Mouse (Mus musculus): ENCODE measurements around the gene Kif6. TPM values are rescaled to one million over a fixed set of nuclear protein-coding genes. Genes with fewer than 3 reads are reported as not detected.
A peak's percentile ranks its signal among the peaks of the same experiment; 100 is the strongest.

The Kif6 gene
- polyA plus RNA-seq, 1 experiment from 2014 or later: 2.3 TPM

GRCm38 (mm10) chr17:49898849-49899331 is 284.0 kb downstream of the Kif6 start:
- H3K27ac ChIP-seq (replicated peaks): no peak overlapping the region
- ATAC-seq (ENCODE audit: low FRiP score, low read depth): peak; percentile 70; the same call in 1 of the 2 replicates
- H3K36me3 ChIP-seq: no peaks in the 10 kb centered on the region
- H3K4me2 ChIP-seq: no peak overlapping the region; the same call in 1 of the 2 replicates
- H3K4me3 ChIP-seq: no peak overlapping the region
- WGBS: 13% methylated on average over 7 of the region's 7 CpGs
- H3K4me1 ChIP-seq (replicated peaks): peaks cover 3% of the 10 kb centered on the region; the same call in 1 of the 2 replicates
- H3K9ac ChIP-seq: no peak overlapping the region
- H3K9me3 ChIP-seq: no peaks in the 10 kb centered on the region
- H3K27me3 ChIP-seq: peaks cover 10% of the 10 kb centered on the region; the same call in 1 of the 2 replicates

- Histone ChIP-seq H3K4me1 (replicated peaks) (peaks cover 3% of the 10 kb centered on the region; the same call in 1 of the 2 replicates), H3K27me3 (peaks cover 10% of the 10 kb centered on the region; the same call in 1 of the 2 replicates), H3K9ac (no peak overlapping the region), H3K27ac (replicated peaks) (no peak overlapping the region), H3K4me2 (no peak overlapping the region), H3K4me3 (no peak overlapping the region), H3K9me3 (no peaks in the 10 kb centered on the region), H3K36me3 (no peaks in the 10 kb centered on the region)
- ATAC-seq (ENCODE audit: low FRiP score, low read depth): no peak
- 92% methylated on average over 7 of the region's 7 CpGs for WGBS
These were observed 287.7 kb downstream of the Kif6 start for GRCm38 (mm10) chr17:49902613-49903012.

GRCm38 (mm10) chr17:49923429-49923828 is 308.5 kb downstream of the Kif6 start:
- no peaks in the 10 kb centered on the region for H3K9me3 ChIP-seq
- no peaks in the 10 kb centered on the region for H3K36me3 ChIP-seq
- WGBS: 59% methylated on average over 4 of the region's 4 CpGs
- H3K4me1 ChIP-seq (replicated peaks): no peaks in the 10 kb centered on the region
- H3K27me3 ChIP-seq: no peaks in the 10 kb centered on the region
- H3K4me2 ChIP-seq: no peak overlapping the region
- H3K27ac ChIP-seq (replicated peaks): no peak overlapping the region
- H3K9ac ChIP-seq: no peak overlapping the region
- no peak overlapping the region for H3K4me3 ChIP-seq
- ATAC-seq (ENCODE audit: low FRiP score, low read depth): 0 out of 2 replicates have a peak, but pooled peaks have one; percentile 27

- 90% methylated on average over 2 of the region's 2 CpGs for WGBS
These were observed 312.7 kb downstream of the Kif6 start for GRCm38 (mm10) chr17:49927611-49928010.

GRCm38 (mm10) chr17:49933806-49934205 is 318.9 kb downstream of the Kif6 start:
- 70% methylated on average over 3 of the region's 3 CpGs for WGBS

More at GRCm38 (mm10) chr17:49927611-49928010, 312.7 kb downstream of the Kif6 start:
- no peak overlapping the region for H3K9ac ChIP-seq
- no peaks in the 10 kb centered on the region for H3K27me3 ChIP-seq
- H3K27ac ChIP-seq (replicated peaks): no peak overlapping the region
- H3K4me2 ChIP-seq: no peak overlapping the region
- no peak overlapping the region for H3K4me3 ChIP-seq
- H3K4me1 ChIP-seq (replicated peaks): no peaks in the 10 kb centered on the region
- H3K9me3 ChIP-seq: no peaks in the 10 kb centered on the region
- no peaks in the 10 kb centered on the region for H3K36me3 ChIP-seq
- no peak for ATAC-seq (ENCODE audit: low FRiP score, low read depth)

GRCm38 (mm10) chr17:49934586-49934985 is 319.6 kb downstream of the Kif6 start:
- Histone ChIP-seq H3K4me2 (no peak overlapping the region), H3K4me3 (no peak overlapping the region), H3K27ac (replicated peaks) (no peak overlapping the region), H3K36me3 (no peaks in the 10 kb centered on the region), H3K27me3 (no peaks in the 10 kb centered on the region), H3K9me3 (no peaks in the 10 kb centered on the region), H3K4me1 (replicated peaks) (0 out of 2 replicates have a peak, but pooled peaks cover 4% of the 10 kb centered on the region), H3K9ac (no peak overlapping the region)
- 79% methylated on average over 4 of the region's 4 CpGs for WGBS
- ATAC-seq (ENCODE audit: low FRiP score, low read depth): no peak

More at GRCm38 (mm10) chr17:49933806-49934205, 318.9 kb downstream of the Kif6 start:
- Histone ChIP-seq H3K4me2 (no peak overlapping the region), H3K9me3 (no peaks in the 10 kb centered on the region), H3K4me3 (no peak overlapping the region), H3K4me1 (replicated peaks) (0 out of 2 replicates have a peak, but pooled peaks cover 4% of the 10 kb centered on the region), H3K27ac (replicated peaks) (no peak overlapping the region), H3K36me3 (no peaks in the 10 kb centered on the region), H3K9ac (no peak overlapping the region), H3K27me3 (no peaks in the 10 kb centered on the region)
- no peak for ATAC-seq (ENCODE audit: low FRiP score, low read depth)

GRCm38 (mm10) chr17:49935602-49936205 is 320.8 kb downstream of the Kif6 start:
- Histone ChIP-seq H3K36me3 (no peaks in the 10 kb centered on the region), H3K27ac (replicated peaks) (no peak overlapping the region), H3K27me3 (no peaks in the 10 kb centered on the region), H3K4me1 (replicated peaks) (0 out of 2 replicates have a peak, but pooled peaks cover 4% of the 10 kb centered on the region), H3K9me3 (no peaks in the 10 kb centered on the region), H3K9ac (no peak overlapping the region), H3K4me2 (no peak overlapping the region), H3K4me3 (no peak overlapping the region)
- ATAC-seq (ENCODE audit: low FRiP score, low read depth): peak; percentile 81
- WGBS: under 1% methylated on average over 4 of the region's 4 CpGs

GRCm38 (mm10) chr17:49936214-49936613 is 321.3 kb downstream of the Kif6 start:
- ATAC-seq (ENCODE audit: low FRiP score, low read depth): peak; percentile 28; the same call in 1 of the 2 replicates
- WGBS: 3% methylated on average over 2 of the region's 2 CpGs
- Histone ChIP-seq H3K27me3 (no peaks in the 10 kb centered on the region), H3K9ac (no peak overlapping the region), H3K4me1 (replicated peaks) (0 out of 2 replicates have a peak, but pooled peaks cover 4% of the 10 kb centered on the region), H3K27ac (replicated peaks) (no peak overlapping the region), H3K4me3 (no peak overlapping the region), H3K9me3 (no peaks in the 10 kb centered on the region), H3K36me3 (no peaks in the 10 kb centered on the region), H3K4me2 (no peak overlapping the region)

GRCm38 (mm10) chr17:49939146-49939545 is 324.2 kb downstream of the Kif6 start:
- no peak overlapping the region for H3K4me2 ChIP-seq
- H3K27ac ChIP-seq (replicated peaks): no peak overlapping the region
- no peak for ATAC-seq (ENCODE audit: low FRiP score, low read depth)
- no peaks in the 10 kb centered on the region for H3K9me3 ChIP-seq
- H3K27me3 ChIP-seq: no peaks in the 10 kb centered on the region
- H3K9ac ChIP-seq: no peak overlapping the region
- WGBS: 65% methylated on average over 7 of the region's 7 CpGs
- 0 out of 2 replicates have a peak, but pooled peaks cover 4% of the 10 kb centered on the region for H3K4me1 ChIP-seq (replicated peaks)
- H3K4me3 ChIP-seq: no peak overlapping the region
- no peaks in the 10 kb centered on the region for H3K36me3 ChIP-seq

- Histone ChIP-seq H3K27me3 (no peaks in the 10 kb centered on the region), H3K9ac (no peak overlapping the region), H3K36me3 (no peaks in the 10 kb centered on the region), H3K4me1 (replicated peaks) (no peaks in the 10 kb centered on the region), H3K9me3 (no peaks in the 10 kb centered on the region), H3K4me2 (no peak overlapping the region), H3K27ac (replicated peaks) (no peak overlapping the region), H3K4me3 (no peak overlapping the region)
- ATAC-seq (ENCODE audit: low FRiP score, low read depth): no peak
- WGBS: 70% methylated on average over 6 of the region's 6 CpGs
These were observed 327.7 kb downstream of the Kif6 start for GRCm38 (mm10) chr17:49942674-49943073.

- no peak overlapping the region for H3K9ac ChIP-seq
- H3K9me3 ChIP-seq: no peaks in the 10 kb centered on the region
- no peaks in the 10 kb centered on the region for H3K36me3 ChIP-seq
- H3K27me3 ChIP-seq: no peaks in the 10 kb centered on the region
- whole genome bisulfite sequencing: 3% methylated on average over 7 of the region's 7 CpGs
- peak overlapping the region; percentile 54 for H3K27ac ChIP-seq (replicated peaks)
- peaks cover 10% of the 10 kb centered on the region for H3K4me1 ChIP-seq (replicated peaks)
- peak; percentile 53; the same call in 1 of the 2 replicates for ATAC-seq (ENCODE audit: low FRiP score, low read depth)
- H3K4me3 ChIP-seq: peak overlapping the region; percentile 26
- peak overlapping the region; percentile 60 for H3K4me2 ChIP-seq
These were observed 336.5 kb downstream of the Kif6 start for GRCm38 (mm10) chr17:49951491-49951855.

- peak; percentile 58; the same call in 1 of the 2 replicates for ATAC-seq (ENCODE audit: low FRiP score, low read depth)
- peak overlapping the region; percentile 60 for H3K4me2 ChIP-seq
- H3K9me3 ChIP-seq: no peaks in the 10 kb centered on the region
- H3K9ac ChIP-seq: peak overlapping the region; percentile 34; the same call in 1 of the 2 replicates
- peaks cover 10% of the 10 kb centered on the region for H3K4me1 ChIP-seq (replicated peaks)
- peak overlapping the region; percentile 54 for H3K27ac ChIP-seq (replicated peaks)
- 14% methylated on average over 22 of the region's 22 CpGs for WGBS
- no peaks in the 10 kb centered on the region for H3K36me3 ChIP-seq
- peak overlapping the region; percentile 26 for H3K4me3 ChIP-seq
- H3K27me3 ChIP-seq: no peaks in the 10 kb centered on the region
These were observed 337.1 kb downstream of the Kif6 start for GRCm38 (mm10) chr17:49951856-49952607.
